Mouse (Mus musculus): ENCODE results near the gene Hoxb5. TPM values are rescaled to one million over a fixed set of nuclear protein-coding genes. Genes with fewer than 3 reads are reported as not detected.

Gene Hoxb5
- 0.02 TPM in 1 of 2 replicates, not detected in the other for polyA plus RNA-seq (2012)

DNA sequence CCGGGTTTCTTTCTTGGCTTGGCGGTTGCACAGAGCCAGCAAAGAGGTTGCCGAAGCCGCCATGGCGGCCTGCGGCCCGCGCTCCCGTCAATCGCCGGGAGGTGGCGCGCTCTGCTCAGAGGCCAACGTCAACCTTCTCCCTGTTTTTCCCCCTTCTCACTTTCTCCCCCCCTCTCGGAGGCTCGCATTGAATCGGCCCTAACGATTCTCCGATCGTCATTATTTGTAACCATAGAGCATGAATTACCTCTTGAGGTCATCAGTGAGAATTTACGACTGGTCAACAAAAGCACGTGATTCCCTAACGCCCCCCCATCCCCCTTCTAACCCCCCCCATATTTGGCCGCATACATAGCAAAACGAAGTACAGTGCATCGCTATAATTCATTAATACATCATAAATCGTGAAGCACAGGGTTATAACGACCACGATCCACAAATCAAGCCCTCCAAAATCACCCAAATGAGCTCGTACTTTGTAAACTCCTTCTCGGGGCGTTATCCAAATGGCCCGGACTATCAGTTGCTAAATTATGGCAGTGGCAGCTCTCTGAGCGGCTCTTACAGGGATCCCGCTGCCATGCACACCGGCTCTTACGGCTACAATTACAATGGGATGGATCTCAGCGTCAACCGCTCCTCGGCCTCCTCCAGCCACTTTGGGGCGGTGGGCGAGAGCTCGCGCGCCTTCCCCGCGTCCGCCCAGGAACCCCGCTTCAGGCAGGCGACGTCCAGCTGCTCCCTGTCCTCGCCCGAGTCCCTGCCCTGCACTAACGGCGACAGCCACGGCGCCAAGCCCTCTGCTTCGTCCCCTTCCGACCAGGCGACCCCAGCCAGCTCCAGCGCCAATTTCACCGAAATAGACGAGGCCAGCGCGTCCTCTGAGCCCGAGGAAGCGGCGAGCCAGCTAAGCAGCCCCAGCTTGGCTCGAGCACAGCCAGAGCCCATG lies at the start of gene Hoxb5:
TSS of gene Hoxb5 (plus strand) at position 186 of the 949 bp plus-strand sequence.
- peaks cover 100% of the 10 kb centered on the region for H3K27me3 ChIP-seq (ENCODE audit: control insufficient read depth)
- no peaks in the 10 kb centered on the region for H3K36me3 ChIP-seq (ENCODE audit: control insufficient read depth)
- no peak within 1 kb of the TSS for H3K4me3 ChIP-seq (replicated peaks)
- no peak for TF ChIP-seq GATA1 (IDR thresholded peaks at IDR 0.05; ENCODE audit: low read length)
- TF ChIP-seq TAL1 (IDR thresholded peaks at IDR 0.05; ENCODE audit: low read length) = no peak
- no peaks in the 10 kb centered on the region for H3K4me1 ChIP-seq (ENCODE audit: control insufficient read depth)
- no peaks in the 10 kb centered on the region for H3K9me3 ChIP-seq (ENCODE audit: control insufficient read depth, low read length)

DNA sequence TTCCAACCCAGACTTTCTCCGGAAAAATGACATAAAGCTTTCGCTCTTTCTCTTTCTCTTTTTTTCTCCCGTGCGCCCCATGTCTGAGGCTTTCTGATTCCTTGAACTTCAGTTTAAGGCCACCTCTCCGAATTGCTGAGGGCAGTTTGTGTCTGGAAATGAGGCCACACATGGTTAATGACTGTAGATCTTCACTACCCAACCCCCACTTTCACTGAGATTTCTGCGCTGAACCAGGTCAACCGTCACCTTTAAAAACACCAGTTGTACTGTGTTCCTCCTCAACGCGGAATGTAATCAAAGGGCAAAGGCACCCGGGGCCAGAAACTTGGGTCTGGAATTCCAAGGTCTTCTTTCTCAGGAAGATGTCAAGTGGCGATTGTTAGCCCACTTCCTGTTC lies 48.9 kb upstream of the Hoxb5 start:
- Histone ChIP-seq H3K27me3 (ENCODE audit: control insufficient read depth) (peaks cover 98% of the 10 kb centered on the region), H3K9me3 (ENCODE audit: control insufficient read depth, low read length) (peaks cover 2% of the 10 kb centered on the region), H3K4me3 (replicated peaks) (no peak overlapping the region), H3K36me3 (ENCODE audit: control insufficient read depth) (no peaks in the 10 kb centered on the region), H3K4me1 (ENCODE audit: control insufficient read depth) (no peaks in the 10 kb centered on the region)
- TF ChIP-seq TAL1 (IDR thresholded peaks at IDR 0.05; ENCODE audit: low read length) (no peak), GATA1 (IDR thresholded peaks at IDR 0.05; ENCODE audit: low read length) (no peak)

DNA sequence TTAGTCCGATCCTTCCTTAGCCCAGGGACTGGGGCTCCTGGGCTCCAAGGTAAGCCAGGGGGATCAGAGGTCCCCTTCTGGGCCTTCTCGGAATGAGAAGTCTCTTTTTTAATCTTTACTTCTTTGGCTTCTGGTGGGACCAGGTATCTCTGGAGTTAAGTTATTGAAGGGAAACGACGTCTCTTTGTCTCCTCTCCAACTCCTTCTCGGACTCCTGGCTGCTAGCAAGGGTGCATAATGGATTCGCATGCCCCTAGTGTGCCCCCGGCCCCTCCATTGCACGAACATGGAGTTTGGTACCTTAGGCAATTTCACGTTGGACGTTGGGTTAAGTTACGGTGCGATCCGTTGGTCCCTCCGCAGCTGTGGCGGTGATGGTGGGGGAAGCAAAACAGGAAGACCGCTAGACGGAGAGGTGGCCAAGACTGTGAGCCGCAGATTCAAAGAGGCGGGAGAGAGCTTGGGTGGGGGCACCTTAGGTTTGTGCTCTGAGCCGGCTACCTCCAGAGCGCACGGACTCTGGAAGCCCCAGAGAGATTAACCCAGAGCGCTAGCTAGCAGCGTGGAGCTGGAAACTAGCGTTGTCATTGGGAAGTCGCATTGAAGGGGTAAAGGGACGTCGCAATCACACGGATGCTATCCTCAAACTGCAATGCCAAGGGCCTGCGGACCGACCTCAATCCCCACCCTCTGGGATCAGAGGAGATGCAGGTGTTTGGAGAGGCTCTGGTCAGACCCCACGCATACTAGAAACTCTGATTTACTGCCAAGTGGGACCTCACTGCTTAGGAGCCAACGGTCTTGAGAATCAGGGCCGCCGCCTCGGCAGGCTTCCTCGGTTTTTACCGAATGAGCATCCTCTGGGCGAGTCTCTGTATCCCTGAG lies 47.8 kb upstream of the Hoxb5 start:
- Histone ChIP-seq H3K4me3 (replicated peaks) (no peak overlapping the region), H3K36me3 (ENCODE audit: control insufficient read depth) (no peaks in the 10 kb centered on the region), H3K9me3 (ENCODE audit: control insufficient read depth, low read length) (peaks cover 2% of the 10 kb centered on the region), H3K4me1 (ENCODE audit: control insufficient read depth) (no peaks in the 10 kb centered on the region), H3K27me3 (ENCODE audit: control insufficient read depth) (peaks cover 96% of the 10 kb centered on the region)
- no peak for TF ChIP-seq TAL1 (IDR thresholded peaks at IDR 0.05; ENCODE audit: low read length)
- TF ChIP-seq GATA1 (IDR thresholded peaks at IDR 0.05; ENCODE audit: low read length) = no peak

DNA sequence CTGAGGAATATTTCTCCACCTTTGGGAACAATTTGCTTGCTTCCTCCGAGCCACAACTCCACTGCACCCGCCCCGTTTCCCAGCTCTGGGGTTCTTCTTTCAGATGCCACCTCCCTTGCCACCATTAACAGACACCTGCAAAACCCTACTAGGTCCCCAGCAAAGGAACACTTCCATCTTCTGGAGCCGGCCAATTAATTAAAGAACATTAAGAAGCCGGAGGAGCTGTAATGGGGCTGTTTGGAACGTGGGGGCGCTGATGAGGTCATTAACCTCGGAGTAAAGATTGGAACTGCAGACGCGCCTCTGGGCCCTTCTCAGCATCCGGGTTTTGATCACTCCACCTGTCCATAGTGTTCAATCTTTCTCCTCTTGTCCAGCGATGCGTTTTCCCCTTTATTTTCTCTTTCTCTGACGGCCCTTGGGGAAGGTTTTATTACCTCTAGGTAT lies 47.1 kb upstream of the Hoxb5 start:
- Histone ChIP-seq H3K27me3 (ENCODE audit: control insufficient read depth) (peaks cover 96% of the 10 kb centered on the region), H3K9me3 (ENCODE audit: control insufficient read depth, low read length) (peaks cover 2% of the 10 kb centered on the region), H3K36me3 (ENCODE audit: control insufficient read depth) (no peaks in the 10 kb centered on the region), H3K4me3 (replicated peaks) (no peak overlapping the region), H3K4me1 (ENCODE audit: control insufficient read depth) (no peaks in the 10 kb centered on the region)
- TF ChIP-seq GATA1 (IDR thresholded peaks at IDR 0.05; ENCODE audit: low read length) (no peak), TAL1 (IDR thresholded peaks at IDR 0.05; ENCODE audit: low read length) (no peak)

DNA sequence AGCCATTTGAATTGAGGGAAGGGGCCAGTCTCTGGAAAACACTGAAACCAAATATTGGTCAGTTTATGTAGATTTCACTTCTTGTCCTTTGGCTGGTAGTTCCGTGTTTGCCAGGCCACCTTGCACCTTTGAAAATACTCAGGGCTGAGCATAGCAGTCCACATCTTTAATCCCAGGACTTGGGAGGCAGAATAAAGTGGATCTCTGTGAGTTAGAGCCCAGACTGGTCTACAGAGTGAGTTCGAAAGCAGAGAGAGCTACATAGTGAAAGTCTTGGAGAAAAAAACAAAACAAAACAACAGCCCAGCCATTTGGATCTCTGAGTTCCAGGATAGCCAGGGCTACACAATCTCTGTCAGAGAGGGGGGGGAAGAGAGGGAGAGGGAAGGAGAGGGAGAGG lies 46.0 kb upstream of the Hoxb5 start:
- Histone ChIP-seq H3K9me3 (ENCODE audit: control insufficient read depth, low read length) (no peaks in the 10 kb centered on the region; the same call in 1 of the 2 replicates), H3K27me3 (ENCODE audit: control insufficient read depth) (peaks cover 96% of the 10 kb centered on the region), H3K4me1 (ENCODE audit: control insufficient read depth) (no peaks in the 10 kb centered on the region), H3K36me3 (ENCODE audit: control insufficient read depth) (no peaks in the 10 kb centered on the region), H3K4me3 (replicated peaks) (no peak overlapping the region)
- no peak for TF ChIP-seq TAL1 (IDR thresholded peaks at IDR 0.05; ENCODE audit: low read length)
- TF ChIP-seq GATA1 (IDR thresholded peaks at IDR 0.05; ENCODE audit: low read length) = no peak

DNA sequence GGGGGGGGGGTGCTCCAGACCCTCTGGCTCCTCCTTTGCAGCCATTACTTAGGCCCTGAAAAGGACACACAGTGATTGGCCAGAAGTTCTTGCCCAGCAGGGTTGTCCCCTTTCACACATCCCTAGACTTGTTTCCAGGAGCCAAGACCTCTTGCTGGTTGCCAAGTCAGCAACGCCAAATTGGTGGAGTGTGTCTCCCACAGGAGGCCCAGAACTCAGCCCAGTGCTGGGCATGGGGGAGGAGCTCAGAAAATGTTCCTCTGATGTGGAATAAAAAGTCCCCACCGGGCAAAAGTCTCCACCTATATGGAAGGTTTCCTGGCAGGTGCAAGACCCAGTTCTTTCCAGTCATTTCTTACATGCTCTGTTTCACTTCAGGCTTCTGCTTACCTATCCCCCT lies 44.1 kb upstream of the Hoxb5 start:
- H3K4me3 ChIP-seq (replicated peaks) = no peak overlapping the region
- peaks cover 96% of the 10 kb centered on the region for H3K27me3 ChIP-seq (ENCODE audit: control insufficient read depth)
- TF ChIP-seq TAL1 (IDR thresholded peaks at IDR 0.05; ENCODE audit: low read length) (no peak), GATA1 (IDR thresholded peaks at IDR 0.05; ENCODE audit: low read length) (no peak)
- no peaks in the 10 kb centered on the region for H3K9me3 ChIP-seq (ENCODE audit: control insufficient read depth, low read length)
- no peaks in the 10 kb centered on the region for H3K36me3 ChIP-seq (ENCODE audit: control insufficient read depth)
- no peaks in the 10 kb centered on the region for H3K4me1 ChIP-seq (ENCODE audit: control insufficient read depth)

DNA sequence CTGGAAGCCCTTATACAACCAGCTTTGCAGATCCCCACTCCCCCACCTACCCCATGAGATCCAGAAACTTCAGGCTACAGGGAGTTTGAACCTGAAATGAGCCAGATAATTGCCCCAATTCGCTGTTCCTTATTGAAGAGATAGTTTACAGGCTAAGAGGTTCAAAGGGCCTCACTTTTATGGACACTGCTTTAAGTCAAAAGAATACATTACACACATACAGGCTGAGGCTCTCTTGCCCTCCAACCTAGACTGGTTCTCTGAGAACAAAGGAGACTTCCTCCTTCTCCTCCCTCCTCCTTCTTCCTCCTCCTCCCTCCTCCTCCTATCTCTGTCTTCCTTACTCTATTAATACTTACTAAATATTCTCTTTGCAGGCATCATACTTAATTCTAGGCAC lies 43.6 kb upstream of the Hoxb5 start:
- TF ChIP-seq TAL1 (IDR thresholded peaks at IDR 0.05; ENCODE audit: low read length) (no peak), GATA1 (IDR thresholded peaks at IDR 0.05; ENCODE audit: low read length) (no peak)
- Histone ChIP-seq H3K9me3 (ENCODE audit: control insufficient read depth, low read length) (no peaks in the 10 kb centered on the region), H3K36me3 (ENCODE audit: control insufficient read depth) (no peaks in the 10 kb centered on the region), H3K27me3 (ENCODE audit: control insufficient read depth) (peaks cover 96% of the 10 kb centered on the region), H3K4me3 (replicated peaks) (no peak overlapping the region), H3K4me1 (ENCODE audit: control insufficient read depth) (no peaks in the 10 kb centered on the region)

DNA sequence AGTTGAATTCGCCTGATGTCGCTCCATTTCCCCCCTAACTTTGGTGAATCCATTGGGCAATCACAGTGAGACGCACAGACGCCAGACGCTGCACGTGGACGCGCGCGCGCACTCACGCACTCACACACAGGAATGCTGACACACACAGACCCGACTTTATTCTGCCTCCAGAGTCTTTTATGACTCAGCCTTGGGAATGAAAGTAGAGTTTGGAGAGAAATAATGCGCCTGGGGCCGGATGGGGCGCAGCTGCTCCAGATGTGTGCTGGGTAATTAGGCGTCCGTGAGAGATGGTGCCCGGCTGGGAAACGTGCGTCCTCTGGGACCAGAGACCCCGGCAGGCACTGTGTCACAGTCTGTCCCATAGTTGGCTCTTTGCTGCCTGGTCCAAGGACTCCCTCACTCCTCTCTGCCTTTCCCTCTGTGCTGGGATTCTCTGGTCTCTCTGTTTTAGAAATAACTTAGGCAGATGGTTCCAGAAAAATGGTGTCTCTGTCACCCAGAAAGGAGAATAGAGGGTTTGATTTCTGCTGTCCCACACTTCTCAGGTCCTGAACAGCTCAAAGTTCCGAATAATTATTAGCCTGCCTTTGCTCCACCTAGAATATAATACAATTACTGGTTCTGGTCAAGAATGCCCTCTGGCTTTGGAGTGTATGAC lies 42.7 kb upstream of the Hoxb5 start:
- TF ChIP-seq GATA1 (IDR thresholded peaks at IDR 0.05; ENCODE audit: low read length) = no peak
- H3K9me3 ChIP-seq (ENCODE audit: control insufficient read depth, low read length) = no peaks in the 10 kb centered on the region
- peaks cover 96% of the 10 kb centered on the region for H3K27me3 ChIP-seq (ENCODE audit: control insufficient read depth)
- H3K36me3 ChIP-seq (ENCODE audit: control insufficient read depth) = no peaks in the 10 kb centered on the region
- H3K4me1 ChIP-seq (ENCODE audit: control insufficient read depth) = no peaks in the 10 kb centered on the region
- no peak overlapping the region for H3K4me3 ChIP-seq (replicated peaks)

Data from erythroblast, embryonic 14.5 days (primary cell).